Mouse (Mus musculus) C2C12 (cell line): ENCODE data around the gene Adam17.

Source experiments
- CTCF ChIP-seq: IDR thresholded peaks from one replicate; pipeline ENCODE4 v1.5.1; 2011; ENCODE audit not compliant: control insufficient read depth, insufficient read depth, insufficient read length
- FOSL1 ChIP-seq: IDR thresholded peaks from one replicate; pipeline ENCODE4 v1.8.0; 2011; ENCODE audit warnings: mild to moderate bottlenecking, low read length; ENCODE audit not compliant: poor library complexity, insufficient read depth, severe bottlenecking
- MAX ChIP-seq: IDR thresholded peaks from one replicate; pipeline ENCODE4 v1.6.1; 2011; ENCODE audit warnings: mild to moderate bottlenecking, control low read depth
- MYOG ChIP-seq: IDR thresholded peaks from one replicate; pipeline ENCODE4 v1.6.1; 2011; ENCODE audit not compliant: control insufficient read depth, insufficient read length; ENCODE audit errors: extremely low read depth
- USF1 ChIP-seq: IDR thresholded peaks from one replicate; pipeline ENCODE4 v1.6.1; 2011; ENCODE audit warnings: low read depth, mild to moderate bottlenecking, control low read depth, moderate library complexity

- TF ChIP-seq CTCF (no peak), MAX (no peak), USF1 (no peak), MYOG (no peak), FOSL1 (no peak)
Measured at GRCm38 (mm10) chr12:21285508-21286242, 87.8 kb downstream of the Adam17 start.
